Mouse (Mus musculus) lung, postnatal 4 days (tissue): Measurements from ENCODE around the gene Zfp341.
A peak's percentile ranks its signal among the peaks of the same experiment; 100 is the strongest.

Source experiments
- DNase-seq, 2 experiments: peaks; one replicate each; pipeline ENCODE4 v3.0.0; 2021

Gene Zfp341

DNA sequence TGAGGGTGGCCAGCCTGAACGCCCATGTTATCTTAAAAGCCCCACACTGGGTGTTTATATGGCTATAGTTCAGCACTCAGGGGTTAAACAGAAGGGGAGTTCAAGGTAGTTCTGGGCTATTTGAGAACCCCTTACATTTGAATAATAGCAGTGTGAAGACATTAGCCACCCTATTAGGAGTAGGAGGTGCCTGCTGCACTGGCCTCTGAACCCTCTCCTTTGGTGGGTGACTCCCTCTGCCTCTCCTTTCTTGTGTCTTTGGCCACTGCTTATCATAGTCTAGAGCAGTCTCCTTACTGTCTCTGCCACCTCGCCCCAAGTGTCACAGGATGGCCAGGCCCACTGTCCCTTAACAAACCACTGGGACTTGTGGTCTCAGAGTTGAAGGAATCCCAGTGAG is 67.2 kb downstream of the Zfp341 start:
- DNase-seq, result no peak

DNA sequence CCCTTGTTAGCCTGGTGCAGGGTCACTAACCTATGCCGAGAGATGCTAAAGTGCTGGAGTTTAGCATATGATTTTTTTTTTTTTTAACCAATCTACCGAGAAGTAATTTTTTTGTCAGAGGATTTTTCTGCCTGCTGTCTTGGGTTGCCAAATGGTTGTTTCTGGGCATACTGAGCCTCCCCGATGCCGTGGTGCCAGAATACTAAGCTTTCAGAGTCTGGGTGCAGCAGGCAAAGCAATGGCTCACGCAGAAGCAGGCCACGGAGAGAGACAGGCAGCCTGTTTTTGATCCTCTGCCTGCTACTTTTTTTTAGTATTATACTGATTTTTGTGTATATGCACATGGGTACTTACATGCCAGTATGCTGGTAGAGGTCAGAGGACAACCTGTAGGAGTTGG is 67.8 kb downstream of the Zfp341 start:
- no peak for DNase-seq

DNA sequence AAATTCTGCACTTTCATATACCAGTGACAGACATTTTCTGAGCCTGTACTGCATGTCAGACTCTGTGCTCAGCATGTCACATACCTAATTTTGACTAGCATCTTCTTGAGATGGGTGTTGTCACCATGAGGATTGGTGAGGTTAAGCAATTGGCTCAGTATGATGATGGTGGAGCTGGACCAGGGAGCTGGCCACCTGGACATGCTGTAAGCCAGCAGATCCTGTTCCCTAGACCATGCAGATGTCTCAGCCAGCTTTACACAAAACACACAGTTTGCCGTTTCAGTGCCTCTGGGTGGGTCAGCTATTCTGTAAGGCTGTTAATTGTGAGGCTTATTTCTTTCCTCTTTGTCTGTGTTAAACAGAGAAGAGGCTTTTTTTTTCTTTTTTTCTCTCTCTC is 69.6 kb downstream of the Zfp341 start:
- DNase-seq, result no peak

DNA sequence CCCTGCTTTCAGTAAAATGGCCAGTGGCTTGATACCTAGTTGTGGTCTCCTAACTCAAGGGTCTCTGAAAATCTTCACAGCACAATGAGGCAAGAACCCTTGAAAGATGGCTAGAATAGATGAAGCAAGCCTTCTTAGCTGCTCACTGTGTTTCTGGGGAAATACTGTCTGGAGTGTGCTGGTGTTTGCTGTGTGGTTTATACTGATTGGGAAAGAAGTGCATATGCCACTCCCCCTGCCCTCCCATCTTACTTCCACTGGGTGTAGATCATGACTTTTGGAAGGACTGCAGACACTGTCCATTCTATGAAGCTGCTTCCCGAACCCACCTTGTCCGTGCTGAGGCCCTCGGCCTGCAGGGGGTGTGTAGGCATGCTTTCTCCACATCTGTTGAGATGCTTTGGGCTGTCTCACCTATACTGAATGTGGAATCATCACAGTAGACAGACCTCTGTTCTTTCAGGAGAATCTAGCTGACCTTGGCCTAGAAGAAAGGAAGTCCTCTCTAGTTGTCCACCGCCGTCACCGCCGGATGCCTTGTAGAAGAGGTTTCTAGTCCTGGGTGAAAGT is 71.9 kb downstream of the Zfp341 start:
- no peak for DNase-seq

DNA sequence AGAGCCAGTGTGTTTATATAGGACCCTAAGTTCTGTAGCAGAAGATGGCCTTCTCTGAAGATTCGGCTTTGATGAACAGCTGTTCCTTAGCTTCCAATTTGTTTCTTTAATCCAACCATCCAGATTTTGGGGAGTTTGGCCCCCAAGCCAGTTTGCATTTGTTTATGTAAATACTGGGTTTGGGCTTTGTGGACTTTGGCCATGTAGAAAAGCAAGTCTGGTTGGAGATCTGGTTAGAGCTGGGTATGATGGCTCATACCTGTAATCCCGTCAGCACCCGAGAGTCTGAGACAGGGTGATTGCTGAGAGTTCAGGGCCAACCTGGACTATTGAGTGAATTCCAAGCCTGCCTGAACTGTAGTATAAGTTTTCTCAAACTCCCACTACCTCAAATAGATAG is 72.7 kb downstream of the Zfp341 start:
- no peak for DNase-seq

DNA sequence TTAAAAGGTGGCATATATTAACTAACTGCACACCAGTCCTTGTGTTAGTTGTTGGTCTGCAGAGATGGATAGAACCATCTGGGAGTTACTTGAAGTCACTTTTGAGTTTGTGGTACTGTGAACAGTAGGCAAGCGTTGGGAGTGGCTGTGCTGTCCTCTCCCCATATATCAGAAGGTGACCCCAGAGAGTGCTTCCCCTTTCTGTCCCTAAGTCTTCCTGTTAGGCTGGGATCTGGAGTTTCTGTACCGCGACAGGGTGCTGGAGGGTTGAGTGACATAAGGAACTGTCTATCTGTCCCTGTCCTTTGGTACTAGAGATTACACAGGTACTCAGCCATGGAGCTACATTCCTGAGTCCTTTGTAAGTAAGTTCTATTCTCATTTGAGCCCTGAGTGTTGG is 73.7 kb downstream of the Zfp341 start:
- DNase-seq, result no peak

DNA sequence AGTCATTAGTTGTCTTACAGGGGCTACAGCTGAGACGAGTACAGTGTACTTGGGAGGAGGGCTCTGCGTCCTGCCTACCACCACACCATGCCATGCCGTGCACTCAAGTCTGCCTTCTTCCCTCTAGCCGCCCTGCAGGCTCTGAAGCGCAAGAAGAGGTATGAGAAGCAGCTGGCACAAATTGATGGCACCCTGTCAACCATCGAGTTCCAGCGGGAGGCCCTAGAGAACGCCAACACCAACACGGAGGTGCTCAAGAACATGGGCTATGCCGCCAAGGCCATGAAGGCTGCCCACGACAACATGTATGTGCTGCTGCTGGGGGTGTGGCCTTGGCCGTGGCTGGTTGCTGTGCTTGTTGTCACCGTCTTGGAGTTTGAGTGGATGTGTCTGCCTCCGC is 76.3 kb downstream of the Zfp341 start:
- peak; percentile 46 to 74 for DNase-seq

DNA sequence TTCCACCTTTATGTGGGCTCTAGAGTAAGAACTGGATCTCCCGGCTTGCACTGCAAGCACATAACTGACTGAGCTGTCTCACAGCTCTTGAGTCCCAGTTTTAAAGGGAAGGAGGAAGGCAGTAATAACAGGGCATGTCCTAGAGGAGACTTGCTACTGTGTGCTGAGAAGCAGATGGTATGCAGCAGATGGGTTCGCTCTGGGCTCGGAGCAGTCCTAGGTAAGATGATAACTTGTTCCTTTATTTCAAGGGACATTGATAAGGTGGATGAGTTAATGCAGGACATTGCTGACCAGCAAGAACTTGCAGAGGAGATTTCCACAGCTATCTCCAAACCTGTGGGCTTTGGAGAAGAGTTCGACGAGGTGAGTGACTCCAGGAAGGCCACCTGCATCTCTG is 77.9 kb downstream of the Zfp341 start:
- DNase-seq, result no peak

DNA sequence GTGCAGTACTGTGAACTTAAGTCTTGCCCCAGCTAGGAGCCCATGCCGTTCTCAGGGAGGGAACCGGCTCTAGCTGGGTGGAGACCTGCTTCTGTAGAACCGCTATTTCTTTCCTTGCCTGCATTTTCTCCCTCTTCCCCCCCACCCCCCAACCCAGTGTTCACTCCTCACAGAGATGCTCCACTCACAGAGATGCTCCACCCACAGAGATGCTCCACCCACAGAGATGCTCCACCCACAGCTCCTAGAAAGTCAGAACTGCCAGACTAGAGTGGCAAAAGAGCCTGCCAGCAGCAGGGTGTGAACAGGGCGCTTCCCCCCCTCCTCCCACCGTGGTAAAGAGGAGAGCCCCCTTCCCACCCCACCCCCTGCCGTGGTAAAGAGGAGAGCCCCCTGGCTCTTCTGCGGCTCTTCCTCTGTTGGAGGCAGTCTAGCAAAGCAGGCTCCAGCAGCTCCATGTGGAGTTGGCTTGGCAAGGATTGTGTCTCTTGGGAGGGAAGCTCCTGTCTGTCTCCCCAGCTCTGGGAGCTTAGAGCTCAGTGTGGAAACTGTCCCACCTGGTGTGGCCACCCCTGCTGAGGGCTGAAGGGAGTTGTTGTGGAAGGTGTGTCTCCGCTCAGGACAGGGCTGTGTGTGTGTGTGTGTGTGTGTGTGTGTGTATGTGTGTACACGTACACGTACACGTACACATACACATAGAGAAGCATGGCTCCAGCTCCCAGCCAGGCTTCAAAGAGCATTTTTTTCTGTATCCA is 80.3 kb downstream of the Zfp341 start:
- peak; percentile 36 to 40 for DNase-seq

DNA sequence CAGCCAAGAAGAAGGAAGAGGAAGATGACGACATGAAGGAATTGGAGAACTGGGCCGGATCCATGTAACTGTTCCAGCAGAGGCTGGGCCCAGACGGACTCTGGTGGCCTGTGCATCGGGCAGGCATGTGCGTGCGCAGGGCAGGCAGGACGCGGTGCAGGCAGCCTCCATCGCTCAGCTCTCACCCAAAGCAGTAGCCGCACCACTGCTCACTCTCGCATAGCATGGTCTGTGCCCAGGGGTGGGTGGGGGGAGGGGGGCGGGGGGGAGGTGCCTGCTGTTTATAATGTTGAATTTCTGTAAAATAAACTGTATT is 80.8 kb downstream of the Zfp341 start:
- peak; percentile 60 to 85 for DNase-seq

DNA sequence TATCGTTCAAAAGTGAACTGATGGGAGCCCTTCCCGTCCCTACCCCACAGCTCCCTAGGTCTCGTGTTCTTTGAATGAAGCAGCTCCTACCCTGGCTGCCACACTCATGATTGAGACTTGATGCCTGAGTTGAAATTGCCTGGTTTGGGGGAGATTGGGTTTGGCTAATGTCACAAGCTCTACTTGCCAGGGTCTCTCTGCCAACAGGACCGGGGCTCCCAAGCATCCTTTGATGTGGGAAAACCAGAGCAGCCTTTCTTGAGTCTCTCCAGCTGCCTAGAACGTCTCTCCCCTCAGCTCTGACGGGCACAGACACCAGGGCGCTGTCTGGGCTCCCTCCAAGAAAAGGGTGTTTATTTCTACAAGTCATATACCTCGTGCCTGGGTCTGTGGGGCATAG is 82.6 kb downstream of the Zfp341 start:
- DNase-seq, result no peak
